Mouse (Mus musculus) right cerebral cortex, postnatal 10 days (tissue): ENCODE results near the gene Glmp.
"Not testable (repeated sequence)": the region's sequence is repeated elsewhere in the genome, so short reads cannot be mapped to it uniquely, and the experiment has no call there.

Experiments
- DNase-seq, 2 experiments: peaks; one replicate each; pipeline ENCODE4 v3.0.0; 2021; ENCODE audit warnings: low spot score in 2 of 2

The Glmp gene

GRCm38 (mm10) chr3:88336058-88337013 is 11.5 kb downstream of the Glmp start, which contains the start of the genes Tmem79 and Smg5:
TSS of gene Tmem79 (minus strand) at chr3:88336148.
TSS of gene Smg5 (plus strand) at chr3:88336260.
- DNase-seq, result peak; percentile 97 to 98

GRCm38 (mm10) chr3:88337367-88338020 is 12.7 kb downstream of the Glmp start:
- no peak for DNase-seq

- DNase-seq, result no peak
Measured at GRCm38 (mm10) chr3:88338316-88338715, 13.5 kb downstream of the Glmp start.

- no peak for DNase-seq
Measured at GRCm38 (mm10) chr3:88339006-88339405, 14.2 kb downstream of the Glmp start.

GRCm38 (mm10) chr3:88350732-88351131 is 25.9 kb downstream of the Glmp start:
- no peak for DNase-seq

GRCm38 (mm10) chr3:88352907-88353306 is 28.1 kb downstream of the Glmp start:
- DNase-seq, result no peak

- peak in 1 of 2 experiments; percentile 54 for DNase-seq
Measured at GRCm38 (mm10) chr3:88354396-88355165, 29.8 kb downstream of the Glmp start.

GRCm38 (mm10) chr3:88359584-88359983 is 34.8 kb downstream of the Glmp start:
- no peak for DNase-seq

- DNase-seq, result no peak
Measured at GRCm38 (mm10) chr3:88359989-88360388, 35.2 kb downstream of the Glmp start.

GRCm38 (mm10) chr3:88361096-88361495 is 36.3 kb downstream of the Glmp start:
- no peak for DNase-seq

- peak; percentile 62 to 67 for DNase-seq
Measured at GRCm38 (mm10) chr3:88361612-88362313, 36.9 kb downstream of the Glmp start.

- peak; percentile 64 to 67 for DNase-seq
Measured at GRCm38 (mm10) chr3:88363700-88364099, 38.9 kb downstream of the Glmp start.

- peak in 1 of 2 experiments; percentile 56 for DNase-seq
Measured at GRCm38 (mm10) chr3:88364337-88364736, 39.5 kb downstream of the Glmp start, which contains the start of gene Paqr6. TSS of gene Paqr6 (plus strand) at chr3:88364584.

GRCm38 (mm10) chr3:88365705-88366361 is 41.0 kb downstream of the Glmp start:
- DNase-seq, result no peak

- DNase-seq, result peak; percentile 72 to 80
Measured at GRCm38 (mm10) chr3:88366830-88367428, 42.1 kb downstream of the Glmp start.

GRCm38 (mm10) chr3:88367517-88367916 is 42.7 kb downstream of the Glmp start:
- DNase-seq, result not testable (repeated sequence)

- peak in 1 of 2 experiments; percentile 27 for DNase-seq
Measured at GRCm38 (mm10) chr3:88368511-88368910, 43.7 kb downstream of the Glmp start.

- DNase-seq, result not testable (repeated sequence)
Measured at GRCm38 (mm10) chr3:88372643-88373042, 47.8 kb downstream of the Glmp start, which contains the start of gene Bglap3. TSS of gene Bglap3 (minus strand) at chr3:88372743.

GRCm38 (mm10) chr3:88375750-88376626 is 51.2 kb downstream of the Glmp start:
- not testable (repeated sequence) for DNase-seq
